ENCODE assay signal across 8 mouse cellular contexts in genomic region chrX:49480846-49481245, GRCm38 (mm10). TPM values are rescaled to one million over a fixed set of nuclear protein-coding genes. Genes with fewer than 3 reads are reported as not detected.
A peak's percentile ranks its signal among the peaks of the same experiment; 100 is the strongest.
DNase-seq lines count a peak whose midpoint lies in the region; ATAC-seq and TF ChIP-seq lines count a peak whose summit lies in the region.

No protein-coding gene starts in this region.

- no peaks in the 10 kb centered on the region for H3K9me3 ChIP-seq in kidney, postnatal 0 days (replicated peaks; ENCODE audit: low read length)
- no peaks in the 10 kb centered on the region for H3K9me3 ChIP-seq in forebrain, embryonic 12.5 days
- no peaks in the 10 kb centered on the region for H3K9me3 ChIP-seq in limb, embryonic 15.5 days

- WGBS in kidney, postnatal 0 days: 19% methylated on average over 12 of the region's 12 CpGs
- WGBS in forebrain, embryonic 12.5 days: 10% methylated on average over 12 of the region's 12 CpGs
- WGBS in limb, embryonic 15.5 days: 12% methylated on average over 12 of the region's 12 CpGs

- peak; percentile 40; the same call in 1 of the 2 replicates for TF ChIP-seq CTCF in kidney, postnatal 0 days (IDR thresholded peaks at IDR 0.05; ENCODE audit: low read depth)

- H3K27ac ChIP-seq in kidney, postnatal 0 days: no peak overlapping the region
- no peak overlapping the region for H3K27ac ChIP-seq in forebrain, embryonic 12.5 days
- H3K27ac ChIP-seq in limb, embryonic 15.5 days: no peak overlapping the region

- H3K36me3 ChIP-seq in kidney, postnatal 0 days (ENCODE audit: insufficient read depth, low read length): no peaks in the 10 kb centered on the region
- no peaks in the 10 kb centered on the region for H3K36me3 ChIP-seq in forebrain, embryonic 12.5 days (replicated peaks)
- no peaks in the 10 kb centered on the region for H3K36me3 ChIP-seq in limb, embryonic 15.5 days

- H3K4me1 ChIP-seq in kidney, postnatal 0 days (replicated peaks; ENCODE audit: insufficient read depth, low read length): no peaks in the 10 kb centered on the region
- no peaks in the 10 kb centered on the region for H3K4me1 ChIP-seq in forebrain, embryonic 12.5 days
- 0 out of 2 replicates have a peak, but pooled peaks cover 3% of the 10 kb centered on the region for H3K4me1 ChIP-seq in limb, embryonic 15.5 days

- no peak overlapping the region for H3K9ac ChIP-seq in kidney, postnatal 0 days (ENCODE audit: low read depth, low read length)
- no peak overlapping the region for H3K9ac ChIP-seq in forebrain, embryonic 12.5 days
- H3K9ac ChIP-seq in limb, embryonic 15.5 days: no peak overlapping the region

- peak; percentile 11 for DNase-seq in kidney, postnatal 0 days (ENCODE audit: low spot score)
- DNase-seq in kidney, postnatal 36 days: no peak
- peak; percentile 32 for DNase-seq in retina, embryonic 14.5 days (ENCODE audit: low spot score)
- DNase-seq in thymus, postnatal 10 days (ENCODE audit: low spot score in 2 of 2): no peak
- no peak for DNase-seq in cerebellum, adult 11-12 months
- DNase-seq in ovary, postnatal 36 days (ENCODE audit: low spot score): no peak

- H3K27me3 ChIP-seq in kidney, postnatal 0 days (ENCODE audit: insufficient read depth, low read length): no peaks in the 10 kb centered on the region
- H3K27me3 ChIP-seq in forebrain, embryonic 12.5 days: no peaks in the 10 kb centered on the region
- H3K27me3 ChIP-seq in limb, embryonic 15.5 days: peaks cover 6% of the 10 kb centered on the region; the same call in 1 of the 2 replicates

- ATAC-seq in kidney, postnatal 0 days (replicated peaks; ENCODE audit: low FRiP score, low read depth): no peak
- peak; percentile 59; the same call in 1 of the 2 replicates for ATAC-seq in forebrain, embryonic 12.5 days (ENCODE audit: low FRiP score)
- no peak for ATAC-seq in limb, embryonic 15.5 days (ENCODE audit: insufficient number of reproducible peaks, low FRiP score, low TSS enrichment, low read depth)

- peak overlapping the region; percentile 51 for H3K4me2 ChIP-seq in kidney, postnatal 0 days (ENCODE audit: low read length)
- peak overlapping the region; percentile 56 for H3K4me2 ChIP-seq in forebrain, embryonic 12.5 days
- peak overlapping the region; percentile 56 for H3K4me2 ChIP-seq in limb, embryonic 15.5 days

- H3K4me3 ChIP-seq in kidney, postnatal 0 days (replicated peaks; ENCODE audit: low read depth, low read length): peak overlapping the region; percentile 24; the same call in 1 of the 2 replicates
- peak overlapping the region; percentile 37 for H3K4me3 ChIP-seq in forebrain, embryonic 12.5 days (replicated peaks)
- peak overlapping the region; percentile 33 for H3K4me3 ChIP-seq in limb, embryonic 15.5 days

RNA-seq across cellular contexts. Expression of gene Arhgap36, which starts 17.1 kb away (rescaled TPM):
- polyA plus RNA-seq in kidney, postnatal 0 days (2015; fragmentation: Nextera tagmentation; extraction: Ambion mirVana): 1.0 and 1.5 TPM in 2 replicates
- 1.4 TPM in 2 replicates for polyA plus RNA-seq in forebrain, embryonic 12.5 days (2016; fragmentation: Nextera tagmentation; extraction: Ambion mirVana)
- polyA plus RNA-seq in limb, embryonic 15.5 days (2015; fragmentation: Nextera tagmentation; extraction: Ambion mirVana): 15.8 and 72.5 TPM in 2 replicates

Comparison
In these comparisons a context has a peak if more than half of its experiments do, and no peak if none do; other contexts are left out.
1. DNase-seq: peak in kidney, postnatal 0 days (single experiment) and retina, embryonic 14.5 days (single experiment); none in kidney, postnatal 36 days (0 of 2), thymus, postnatal 10 days (0 of 2), cerebellum, adult 11-12 months (single experiment) and ovary, postnatal 36 days (single experiment).
2. Peak in every context shown above with its lines, with median percentiles within 50 percentile points of each other: H3K4me2 ChIP-seq and H3K4me3 ChIP-seq.